Mouse (Mus musculus) G1E (cell line): ENCODE results near the gene Papola. TPM values are rescaled to one million over a fixed set of nuclear protein-coding genes. Genes with fewer than 3 reads are reported as not detected.

ENCODE experiments used
- ATAC-seq: 2 replicates; pipeline ENCODE4 v1.8.0; 2016; ENCODE audit warnings: mild to moderate bottlenecking; ENCODE audit not compliant: insufficient number of reproducible peaks, poor library complexity, low FRiP score, severe bottlenecking; ENCODE audit errors: extremely low read depth
- DNase-seq: peaks from one replicate; pipeline ENCODE4 v3.0.0; 2012; ENCODE audit warnings: low spot score
- H3K27me3 ChIP-seq: 2 replicates; pipeline ENCODE4 v1.6.1; 2012; ENCODE audit warnings: mild to moderate bottlenecking, low read length, inconsistent platforms; ENCODE audit not compliant: insufficient read depth
- H3K36me3 ChIP-seq: replicated peaks from 2 replicates; pipeline ENCODE3; 2012; ENCODE audit warnings: mild to moderate bottlenecking, inconsistent platforms
- H3K4me1 ChIP-seq: 2 replicates; pipeline ENCODE4 v1.6.1; 2012; ENCODE audit warnings: low read depth, low read length, inconsistent platforms, mixed read lengths; ENCODE audit not compliant: insufficient read depth
- H3K4me3 ChIP-seq: 2 replicates; pipeline ENCODE4 v1.5.1; 2012; ENCODE audit warnings: low read depth, mild to moderate bottlenecking, inconsistent platforms, low read length, moderate library complexity, mixed read lengths
- H3K9me3 ChIP-seq: replicated peaks from 2 replicates; pipeline ENCODE4 v1.6.1; 2012; ENCODE audit warnings: inconsistent platforms
- CTCF ChIP-seq: IDR thresholded peaks from 2 replicates; pipeline ENCODE4 v1.5.1; 2012; ENCODE audit warnings: low read depth, low read length, inconsistent platforms, mixed read lengths
- GATA1 ChIP-seq: IDR thresholded peaks from 2 replicates; pipeline ENCODE4 v1.6.1; 2012; ENCODE audit warnings: borderline replicate concordance, low read length, inconsistent platforms, mixed read lengths
- GATA2 ChIP-seq: IDR thresholded peaks from 2 replicates; pipeline ENCODE4 v1.6.1; 2012; ENCODE audit warnings: low read depth, low read length, inconsistent platforms, borderline replicate concordance
- POLR2AphosphoS5 ChIP-seq: IDR thresholded peaks from 2 replicates; pipeline ENCODE4 v1.6.1; 2012; ENCODE audit warnings: low read depth, low read length, inconsistent platforms; ENCODE audit not compliant: insufficient replicate concordance
- TAL1 ChIP-seq: conservative IDR thresholded peaks from 2 replicates; pipeline ENCODE4 v1.6.1; 2012; ENCODE audit warnings: low read depth, low read length, inconsistent platforms, mixed read lengths
- polyA plus RNA-seq: library from polyadenylated mRNA; stranded (reverse); fragments of >175 nt; gene quantifications from 2 replicates; pipeline ENCODE4 v1.2.3, GENCODE M21; 2012
- total RNA-seq, 2 experiments: library from RNA; stranded (forward) in 1 of 2; stranded (reverse) in 1 of 2; fragments of 200-1000 nt in 1 of 2; fragments of >200 nt in 1 of 2; fragmentation: Nextera tagmentation in 1 of 2; gene quantifications; 2 replicates each; pipeline ENCODE4 v1.2.3; 2014 to 2017

Gene Papola
- total and polyA plus RNA-seq, 3 experiments, result 258 to 661 (median 625) TPM

- no peak overlapping the region; the same call in 1 of the 2 replicates for H3K4me3 ChIP-seq
- H3K27me3 ChIP-seq, result no peaks in the 10 kb centered on the region
- no peaks in the 10 kb centered on the region for H3K9me3 ChIP-seq
- H3K36me3 ChIP-seq, result peaks cover 71% of the 10 kb centered on the region
- no peak for TF ChIP-seq POLR2AphosphoS5
- no peak for TF ChIP-seq TAL1
- TF ChIP-seq GATA1, result no peak
- no peak for TF ChIP-seq GATA2
- no peak for TF ChIP-seq CTCF
- DNase-seq, result no peak
- peaks cover 64% of the 10 kb centered on the region for H3K4me1 ChIP-seq
- ATAC-seq, result no peak
Observed at GRCm38 (mm10) chr12:105789885-105790284, 5.4 kb downstream of the Papola start.

GRCm38 (mm10) chr12:105794896-105795295 lies 10.4 kb downstream of the Papola start:
- H3K4me1 ChIP-seq, result peaks cover 73% of the 10 kb centered on the region
- peaks cover 81% of the 10 kb centered on the region for H3K36me3 ChIP-seq
- ATAC-seq (no peak), DNase-seq (no peak)
- H3K9me3 ChIP-seq, result no peaks in the 10 kb centered on the region
- TF ChIP-seq GATA1, result no peak
- TF ChIP-seq CTCF, result no peak
- TF ChIP-seq POLR2AphosphoS5, result no peak
- TF ChIP-seq GATA2, result no peak
- no peak for TF ChIP-seq TAL1
- H3K27me3 ChIP-seq, result no peaks in the 10 kb centered on the region
- no peak overlapping the region for H3K4me3 ChIP-seq

DNA sequence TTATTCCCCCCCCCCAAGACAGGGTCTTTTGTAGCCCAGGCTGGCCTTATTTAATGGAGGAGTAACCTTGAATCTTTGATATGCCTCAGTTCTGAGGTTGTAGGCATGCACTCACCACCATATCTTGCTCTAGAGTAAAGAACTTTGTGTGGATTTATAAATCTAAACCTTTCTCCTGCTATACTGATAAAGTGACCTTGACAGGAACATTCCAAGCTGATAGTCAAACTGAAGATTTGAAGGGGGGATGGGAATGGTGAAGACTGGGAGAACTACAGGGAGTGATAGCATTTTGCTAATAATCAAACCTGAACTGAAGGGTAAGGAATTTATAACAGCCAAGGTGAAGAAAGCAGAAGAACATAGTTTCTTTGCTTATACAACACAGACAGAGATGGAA lies 13.5 kb downstream of the Papola start:
- Histone ChIP-seq H3K4me1 (peaks cover 57% of the 10 kb centered on the region), H3K36me3 (peaks cover 85% of the 10 kb centered on the region), H3K9me3 (no peaks in the 10 kb centered on the region), H3K27me3 (no peaks in the 10 kb centered on the region), H3K4me3 (no peak overlapping the region)
- DNase-seq (no peak), ATAC-seq (no peak)
- TF ChIP-seq GATA1 (no peak), TAL1 (no peak), GATA2 (no peak), POLR2AphosphoS5 (no peak)

GRCm38 (mm10) chr12:105805790-105806189 lies 21.3 kb downstream of the Papola start:
- Histone ChIP-seq H3K4me1 (peaks cover 45% of the 10 kb centered on the region), H3K27me3 (no peaks in the 10 kb centered on the region), H3K4me3 (no peak overlapping the region), H3K9me3 (no peaks in the 10 kb centered on the region), H3K36me3 (peaks cover 90% of the 10 kb centered on the region)
- no peak for ATAC-seq
- TF ChIP-seq TAL1 (no peak), GATA2 (no peak), GATA1 (no peak), CTCF (no peak), POLR2AphosphoS5 (no peak)
- DNase-seq, result no peak

- H3K4me1 ChIP-seq, result peaks cover 49% of the 10 kb centered on the region
- H3K9me3 ChIP-seq, result no peaks in the 10 kb centered on the region
- H3K36me3 ChIP-seq, result peaks cover 89% of the 10 kb centered on the region
- H3K27me3 ChIP-seq, result no peaks in the 10 kb centered on the region
- no peak overlapping the region for H3K4me3 ChIP-seq
- no peak for DNase-seq
- no peak for ATAC-seq
- TF ChIP-seq GATA1 (no peak), GATA2 (no peak), TAL1 (no peak), POLR2AphosphoS5 (no peak), CTCF (no peak)
Observed at GRCm38 (mm10) chr12:105806205-105806604, 21.7 kb downstream of the Papola start.

DNA sequence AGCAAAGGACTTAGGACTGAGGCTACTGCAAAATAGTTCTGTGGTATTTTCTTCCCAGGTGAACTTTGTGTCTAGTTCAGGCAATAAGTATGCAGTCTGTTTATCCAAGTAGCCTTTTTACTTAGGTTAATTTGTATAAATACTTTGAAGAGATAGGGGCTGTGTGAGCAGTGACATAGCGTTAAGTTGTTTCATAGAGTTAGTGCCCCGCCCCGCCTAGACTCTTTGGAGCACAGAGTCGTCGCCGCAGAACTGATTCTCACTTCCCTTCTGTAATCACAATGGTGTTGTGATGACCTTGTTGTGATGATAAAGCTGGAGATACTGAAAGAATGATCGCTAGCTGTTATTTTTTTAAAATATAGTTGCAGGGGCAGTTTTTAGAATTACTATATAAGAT lies 22.9 kb downstream of the Papola start:
- H3K4me1 ChIP-seq, result peaks cover 57% of the 10 kb centered on the region
- peaks cover 91% of the 10 kb centered on the region for H3K36me3 ChIP-seq
- H3K4me3 ChIP-seq, result no peak overlapping the region
- H3K9me3 ChIP-seq, result no peaks in the 10 kb centered on the region
- TF ChIP-seq CTCF (no peak), GATA1 (no peak), POLR2AphosphoS5 (no peak), TAL1 (no peak), GATA2 (no peak)
- ATAC-seq (no peak), DNase-seq (no peak)
- no peaks in the 10 kb centered on the region for H3K27me3 ChIP-seq

DNA sequence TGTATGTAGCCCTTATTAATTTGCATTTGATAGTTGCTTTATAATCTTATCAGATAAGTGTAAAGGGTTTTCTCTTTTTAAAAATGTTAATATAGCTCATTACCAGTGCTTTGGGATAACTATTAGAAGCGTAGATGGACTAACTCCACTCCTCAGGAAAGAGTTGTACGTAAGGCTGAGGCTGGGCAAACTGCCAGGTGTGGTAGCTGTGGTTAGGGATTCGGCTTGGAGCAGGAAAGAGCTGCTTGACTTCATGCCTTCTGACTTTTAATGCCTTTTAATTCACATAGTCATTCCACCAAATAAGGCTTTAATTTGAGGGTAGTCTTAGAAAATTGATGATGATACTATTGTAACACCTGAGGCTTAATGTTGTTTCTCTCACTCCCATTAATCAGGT lies 24.5 kb downstream of the Papola start:
- DNase-seq, result no peak
- Histone ChIP-seq H3K36me3 (peaks cover 91% of the 10 kb centered on the region), H3K4me1 (peaks cover 57% of the 10 kb centered on the region), H3K4me3 (no peak overlapping the region), H3K27me3 (no peaks in the 10 kb centered on the region), H3K9me3 (no peaks in the 10 kb centered on the region)
- TF ChIP-seq GATA1, result no peak
- TF ChIP-seq GATA2, result no peak
- TF ChIP-seq POLR2AphosphoS5, result no peak
- no peak for TF ChIP-seq CTCF
- no peak for TF ChIP-seq TAL1
- ATAC-seq, result no peak
